Mouse (Mus musculus) ES-E14 (cell line): ENCODE results near the gene Atp2a3. TPM values are rescaled to one million over a fixed set of nuclear protein-coding genes. Genes with fewer than 3 reads are reported as not detected.

Experiments
- DNase-seq: peaks from one replicate; pipeline ENCODE4 v3.0.0-alpha.2; 2013; ENCODE audit warnings: low read depth, low spot score
- H3K27ac ChIP-seq: 2 replicates; pipeline ENCODE4 v1.5.1; 2012; ENCODE audit warnings: low read depth, mild to moderate bottlenecking, low read length, moderate library complexity, mixed read lengths; ENCODE audit not compliant: poor library complexity, insufficient read depth, severe bottlenecking
- H3K36me3 ChIP-seq: 2 replicates; pipeline ENCODE4 v1.6.1; 2012; ENCODE audit warnings: mild to moderate bottlenecking, low read length, moderate library complexity, mixed read lengths; ENCODE audit not compliant: control insufficient read depth, poor library complexity, insufficient read depth, severe bottlenecking
- H3K4me1 ChIP-seq, 2 experiments: fragments of 150-350 bp in 1 of 2; sonication (generic) in 1 of 2; 2 replicates each; pipeline ENCODE4 v1.6.1; 2012; ENCODE audit warnings: low read length in 2 of 2, mild to moderate bottlenecking in 1 of 2, mixed read lengths in 1 of 2; ENCODE audit not compliant: control insufficient read depth in 2 of 2, insufficient read depth in 2 of 2, poor library complexity in 1 of 2
- H3K4me3 ChIP-seq, 2 experiments: fragments of 150-350 bp in 1 of 2; sonication (generic) in 1 of 2; 2 replicates each; pipeline ENCODE4 v1.5.1; 2012; ENCODE audit warnings: low read length in 2 of 2, low read depth in 1 of 2, mild to moderate bottlenecking in 1 of 2, mixed read lengths in 1 of 2; ENCODE audit not compliant: insufficient read depth in 1 of 2, poor library complexity in 1 of 2, severe bottlenecking in 1 of 2
- H3K9ac ChIP-seq: 2 replicates; pipeline ENCODE4 v1.6.1; 2012; ENCODE audit warnings: low read depth, mild to moderate bottlenecking, low read length, mixed read lengths; ENCODE audit not compliant: poor library complexity, insufficient read depth, severe bottlenecking
- H3K9me3 ChIP-seq: fragments of 150-350 bp; sonication (generic); 2 replicates; pipeline ENCODE4 v1.6.1; 2012; ENCODE audit warnings: low read depth, mild to moderate bottlenecking, low read length; ENCODE audit not compliant: control insufficient read depth, insufficient read depth
- CHD2 ChIP-seq: IDR thresholded peaks from 2 replicates; pipeline ENCODE4 v1.6.1; 2014; ENCODE audit warnings: mild to moderate bottlenecking, low read depth, low read length, inconsistent platforms
- HCFC1 ChIP-seq: IDR thresholded peaks from 2 replicates; pipeline ENCODE4 v1.6.1; 2012; ENCODE audit warnings: low read length, inconsistent platforms, borderline replicate concordance; ENCODE audit not compliant: insufficient read depth
- MAFK ChIP-seq: IDR thresholded peaks from 2 replicates; pipeline ENCODE4 v1.6.1; 2014; ENCODE audit warnings: mild to moderate bottlenecking, low read depth, low read length, inconsistent platforms; ENCODE audit not compliant: insufficient read depth
- ZC3H11A ChIP-seq: IDR thresholded peaks from 2 replicates; pipeline ENCODE4 v1.6.1; 2012; ENCODE audit warnings: low read depth, mild to moderate bottlenecking, inconsistent platforms, low read length, borderline replicate concordance
- ZNF384 ChIP-seq: IDR thresholded peaks from 2 replicates; pipeline ENCODE4 v1.6.1; 2012; ENCODE audit warnings: low read depth, low read length, inconsistent platforms
- in situ Hi-C, 2 experiments: fragments of 600-800 bp; cut with MboI; formaldehyde crosslinking; loops; one replicate each; pipeline ENCODE4 v1.15.1; 2025; ENCODE audit warnings: low sequenced_read_pairs in 2 of 2, inconsistent platforms in 1 of 2; ENCODE audit not compliant: unreplicated experiment in 2 of 2
- total RNA-seq: library from RNA; depleted of rRNA; stranded (reverse); fragments of 300-350 nt; gene quantifications from 2 replicates; pipeline ENCODE4 v1.2.3, GENCODE M21; 2012

Atp2a3 gene
- total RNA-seq, 1 experiment = 10.7 TPM

GRCm38 (mm10) chr11:72986745-72987144, 25.8 kb downstream of the Atp2a3 start:
- TF ChIP-seq ZC3H11A = no peak
- TF ChIP-seq MAFK = no peak
- no peaks in the 10 kb centered on the region for H3K36me3 ChIP-seq
- H3K9me3 ChIP-seq = no peaks in the 10 kb centered on the region
- in situ Hi-C loops = no loop called here
- peaks cover 0 to 7% of the 10 kb centered on the region in 2 experiments; a peak in 2 of 4 replicates for H3K4me1 ChIP-seq
- peak; percentile 25 for DNase-seq
- H3K9ac ChIP-seq = no peak overlapping the region
- H3K27ac ChIP-seq = no peak overlapping the region
- no peak overlapping the region for H3K4me3 ChIP-seq

DNA sequence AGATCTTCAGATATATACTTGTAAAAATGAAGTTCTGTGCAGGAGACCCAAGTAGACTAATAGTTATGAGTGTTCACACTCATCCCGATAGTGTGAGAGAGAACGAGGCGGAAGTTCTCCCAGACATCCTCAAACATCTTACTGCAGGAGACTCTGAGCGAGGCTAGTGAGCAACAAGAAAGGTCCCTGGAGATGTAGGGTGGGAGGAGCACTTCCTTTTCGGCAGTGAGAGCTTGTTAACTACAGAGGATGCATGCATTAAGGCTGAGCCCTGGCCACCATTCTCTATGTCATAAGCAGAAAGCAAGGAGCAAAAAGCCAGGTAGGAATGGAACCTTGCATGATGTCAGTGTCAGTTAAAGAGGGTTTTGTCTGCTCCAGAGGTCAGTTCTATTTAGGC, 26.3 kb downstream of the Atp2a3 start:
- Histone ChIP-seq H3K9ac (no peak overlapping the region), H3K4me1 (peaks cover 0 to 7% of the 10 kb centered on the region in 2 experiments; a peak in 2 of 4 replicates), H3K9me3 (no peaks in the 10 kb centered on the region), H3K27ac (no peak overlapping the region), H3K36me3 (no peaks in the 10 kb centered on the region), H3K4me3 (no peak overlapping the region)
- no peak for DNase-seq
- TF ChIP-seq MAFK = no peak
- in situ Hi-C loops = no loop called here

GRCm38 (mm10) chr11:72987807-72988206, 26.8 kb downstream of the Atp2a3 start:
- H3K4me3 ChIP-seq = no peak overlapping the region
- H3K36me3 ChIP-seq = no peaks in the 10 kb centered on the region
- H3K4me1 ChIP-seq = peaks cover 0 to 7% of the 10 kb centered on the region in 2 experiments; a peak in 2 of 4 replicates
- no peak overlapping the region for H3K9ac ChIP-seq
- H3K9me3 ChIP-seq = no peaks in the 10 kb centered on the region
- no peak overlapping the region for H3K27ac ChIP-seq
- no peak for DNase-seq
- TF ChIP-seq ZC3H11A = no peak
- no peak for TF ChIP-seq HCFC1
- no peak for TF ChIP-seq MAFK
- TF ChIP-seq CHD2 = no peak
- TF ChIP-seq ZNF384 = no peak
- in situ Hi-C loops = no loop called here

- no peaks in the 10 kb centered on the region for H3K9me3 ChIP-seq
- H3K4me3 ChIP-seq = no peak overlapping the region
- DNase-seq = no peak
- H3K4me1 ChIP-seq = peaks cover 0 to 7% of the 10 kb centered on the region in 2 experiments; a peak in 2 of 4 replicates
- in situ Hi-C loops = no loop called here
- TF ChIP-seq HCFC1 = no peak
- TF ChIP-seq ZNF384 = no peak
- no peak for TF ChIP-seq CHD2
- no peak for TF ChIP-seq ZC3H11A
- no peaks in the 10 kb centered on the region for H3K36me3 ChIP-seq
- no peak overlapping the region for H3K27ac ChIP-seq
- no peak overlapping the region for H3K9ac ChIP-seq
These were observed 28.1 kb downstream of the Atp2a3 start for GRCm38 (mm10) chr11:72989044-72989443.

DNA sequence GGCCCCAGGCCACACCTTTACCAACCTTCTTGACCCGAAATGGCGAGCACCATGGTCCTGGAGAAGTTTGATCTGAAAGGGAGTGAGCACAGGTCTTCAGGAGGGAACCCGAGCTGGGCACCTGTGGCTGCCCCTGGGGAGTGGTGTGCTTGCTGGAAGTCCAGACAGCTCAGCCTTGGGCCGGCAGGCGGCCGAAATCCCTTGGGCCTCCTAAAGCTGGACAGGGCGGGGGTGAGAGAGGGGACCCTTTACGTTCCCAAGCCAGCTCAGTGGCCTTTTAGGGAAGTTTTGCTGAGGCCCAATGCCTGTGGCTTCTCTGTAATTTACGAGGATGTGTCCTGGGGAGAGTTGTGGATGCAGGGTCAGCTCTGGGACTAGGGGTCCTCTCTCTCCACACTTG, 29.7 kb downstream of the Atp2a3 start:
- Histone ChIP-seq H3K27ac (no peak overlapping the region), H3K4me1 (peaks cover 0 to 7% of the 10 kb centered on the region in 2 experiments; a peak in 2 of 4 replicates), H3K9me3 (no peaks in the 10 kb centered on the region), H3K9ac (no peak overlapping the region), H3K36me3 (no peaks in the 10 kb centered on the region), H3K4me3 (no peak overlapping the region)
- no peak for TF ChIP-seq CHD2
- TF ChIP-seq ZNF384 = no peak
- no peak for TF ChIP-seq ZC3H11A
- no peak for TF ChIP-seq HCFC1
- TF ChIP-seq MAFK = no peak
- in situ Hi-C loops = no loop called here
- no peak for DNase-seq
